Mouse (Mus musculus): ENCODE measurements around the gene Vps25. TPM values are rescaled to one million over a fixed set of nuclear protein-coding genes. Genes with fewer than 3 reads are reported as not detected.
A peak's percentile ranks its signal among the peaks of the same experiment; 100 is the strongest.

Vps25 gene
- polyA plus RNA-seq, 1 experiment = 80.6 TPM

- DNase-seq (ENCODE audit: low read depth, low spot score) = no peak
- WGBS = 67% methylated on average over 31 of the region's 31 CpGs
Observed at GRCm38 (mm10) chr11:101264954-101265471, 11.5 kb downstream of the Vps25 start.

- 72% methylated on average over 6 of the region's 6 CpGs for WGBS
Observed at GRCm38 (mm10) chr11:101265906-101266305, 12.4 kb downstream of the Vps25 start.

GRCm38 (mm10) chr11:101269577-101270116 is 16.1 kb downstream of the Vps25 start:
- 44% methylated on average over 10 of the region's 10 CpGs for WGBS
- DNase-seq (ENCODE audit: low read depth, low spot score) = no peak

More at GRCm38 (mm10) chr11:101265906-101266305, 12.4 kb downstream of the Vps25 start:
- DNase-seq (ENCODE audit: low read depth, low spot score) = no peak

- DNase-seq (ENCODE audit: low read depth, low spot score) = no peak
- 81% methylated on average over 3 of the region's 3 CpGs for WGBS
Observed at GRCm38 (mm10) chr11:101272446-101272845, 18.9 kb downstream of the Vps25 start.

GRCm38 (mm10) chr11:101275309-101275708 is 21.8 kb downstream of the Vps25 start:
- DNase-seq (ENCODE audit: low read depth, low spot score) = no peak
- 66% methylated on average over 4 of the region's 4 CpGs for WGBS

GRCm38 (mm10) chr11:101276319-101277070 is 23.0 kb downstream of the Vps25 start:
- no peak for DNase-seq (ENCODE audit: low read depth, low spot score)
- 45% methylated on average over 27 of the region's 27 CpGs for WGBS

- WGBS = 25% methylated on average over 12 of the region's 12 CpGs
- peak; percentile 85 for DNase-seq (ENCODE audit: low read depth, low spot score)
Observed at GRCm38 (mm10) chr11:101277381-101278222, 24.1 kb downstream of the Vps25 start.

GRCm38 (mm10) chr11:101278223-101279192 is 25.0 kb downstream of the Vps25 start, which contains the start of the genes Cntd1 and Coa3:
Cntd1 (plus strand) TSS chr11:101279012.
Coa3 (minus strand) TSS chr11:101279114.
- 2% methylated on average over 45 of the region's 45 CpGs for WGBS
- DNase-seq (ENCODE audit: low read depth, low spot score) = peak; percentile 93

- DNase-seq (ENCODE audit: low read depth, low spot score) = no peak
- 46% methylated on average over 14 of the region's 14 CpGs for WGBS
Observed at GRCm38 (mm10) chr11:101279193-101279569, 25.7 kb downstream of the Vps25 start.

- WGBS = 44% methylated on average over 7 of the region's 7 CpGs
- no peak for DNase-seq (ENCODE audit: low read depth, low spot score)
Observed at GRCm38 (mm10) chr11:101280837-101281236, 27.3 kb downstream of the Vps25 start.

GRCm38 (mm10) chr11:101282896-101283295 is 29.4 kb downstream of the Vps25 start:
- 11% methylated on average over 5 of the region's 5 CpGs for WGBS
- no peak for DNase-seq (ENCODE audit: low read depth, low spot score)

GRCm38 (mm10) chr11:101283805-101284204 is 30.3 kb downstream of the Vps25 start:
- WGBS = 27% methylated on average over 4 of the region's 4 CpGs
- no peak for DNase-seq (ENCODE audit: low read depth, low spot score)

GRCm38 (mm10) chr11:101287306-101287705 is 33.8 kb downstream of the Vps25 start:
- 71% methylated on average over 9 of the region's 9 CpGs for WGBS
- DNase-seq (ENCODE audit: low read depth, low spot score) = no peak

GRCm38 (mm10) chr11:101291231-101291630 is 37.7 kb downstream of the Vps25 start:
- DNase-seq (ENCODE audit: low read depth, low spot score) = no peak
- WGBS = 93% methylated on average over 8 of the region's 8 CpGs

- no peak for DNase-seq (ENCODE audit: low read depth, low spot score)
- 92% methylated on average over 8 of the region's 8 CpGs for WGBS
Observed at GRCm38 (mm10) chr11:101295191-101295590, 41.7 kb downstream of the Vps25 start.

GRCm38 (mm10) chr11:101300881-101301280 is 47.4 kb downstream of the Vps25 start:
- no peak for DNase-seq (ENCODE audit: low read depth, low spot score)
- 55% methylated on average over 7 of the region's 7 CpGs for WGBS

GRCm38 (mm10) chr11:101301299-101302003 is 47.9 kb downstream of the Vps25 start:
- 5% methylated on average over 26 of the region's 26 CpGs for WGBS
- no peak for DNase-seq (ENCODE audit: low read depth, low spot score)

- peak; percentile 88 for DNase-seq (ENCODE audit: low read depth, low spot score)
- WGBS = 5% methylated on average over 39 of the region's 39 CpGs
Observed at GRCm38 (mm10) chr11:101302004-101302798, 48.7 kb downstream of the Vps25 start, which contains the start of gene Becn1. Becn1 (minus strand) TSS chr11:101302286.

Measured in large intestine, adult 2 months (tissue).